1 mouse cellular context compared by ENCODE assay signal in genomic region chr5:137598100-137598826, GRCm38 (mm10).
A peak's percentile ranks its signal among the peaks of the same experiment; 100 is the strongest.
TF ChIP-seq lines count a peak whose summit lies in the region.

No protein-coding gene starts in this region.

TF ChIP-seq in MEL, 35 proteins besides CTCF, POLR2A, EP300 and RAD21:
- TF ChIP-seq ZC3H11A (IDR thresholded peaks at IDR 0.05; ENCODE audit: low read depth, low read length) (no peak), RCOR1 (IDR thresholded peaks at IDR 0.05; ENCODE audit: low read depth, low read length) (peak; percentile 77), ELF1 (IDR thresholded peaks at IDR 0.05; ENCODE audit: low read depth, low read length) (peak; percentile 42; the same call in 1 of the 2 replicates), MYC (IDR thresholded peaks at IDR 0.05; ENCODE audit: low read depth, low read length) (no peak), SMC3 (IDR thresholded peaks at IDR 0.05; ENCODE audit: low read depth, low read length) (no peak), ETS1 (IDR thresholded peaks at IDR 0.05; ENCODE audit: low read depth, low read length) (peak; percentile 58; the same call in 1 of the 2 replicates), CHD1 (IDR thresholded peaks at IDR 0.05; ENCODE audit: low read depth, low read length) (no peak), KAT2A (conservative IDR thresholded peaks at IDR 0.05; ENCODE audit: low read depth, low read length) (no peak), ZKSCAN1 (IDR thresholded peaks at IDR 0.05; ENCODE audit: low read depth, low read length) (no peak), MXI1 (IDR thresholded peaks at IDR 0.05; ENCODE audit: low read depth, low read length) (no peak), E2F4 (IDR thresholded peaks at IDR 0.05; ENCODE audit: borderline replicate concordance, low read depth, low read length) (no peak), NRF1 (IDR thresholded peaks at IDR 0.05; ENCODE audit: insufficient read depth, low read depth, low read length, poor library complexity, severe bottlenecking) (no peak), TCF12 (IDR thresholded peaks at IDR 0.05; ENCODE audit: low read depth, low read length) (peak; percentile 89), POLR2AphosphoS2 (IDR thresholded peaks at IDR 0.05; ENCODE audit: low read length) (no peak), USF1 (IDR thresholded peaks at IDR 0.05; ENCODE audit: low read depth, low read length) (no peak), GABPA (IDR thresholded peaks at IDR 0.05; ENCODE audit: low read depth, low read length) (no peak), MAZ (IDR thresholded peaks at IDR 0.05; ENCODE audit: low read depth, low read length) (no peak), MYB (IDR thresholded peaks at IDR 0.05; ENCODE audit: low read depth, low read length) (0 out of 2 replicates have a peak, but pooled peaks have one; percentile 14), USF2 (IDR thresholded peaks at IDR 0.05; ENCODE audit: borderline replicate concordance in 1 of 2, insufficient read depth in 1 of 2, low read depth in 1 of 2, low read length in 2 of 2) (no peak), MAFK (IDR thresholded peaks at IDR 0.05; ENCODE audit: borderline replicate concordance, low read depth, low read length) (no peak), MAX (IDR thresholded peaks at IDR 0.05; ENCODE audit: low read length) (no peak), TAL1 (IDR thresholded peaks at IDR 0.05; ENCODE audit: low read length) (peak; percentile 29; the same call in 1 of the 2 replicates), BHLHE40 (IDR thresholded peaks at IDR 0.05; ENCODE audit: borderline replicate concordance, low read depth, low read length) (no peak), TBP (IDR thresholded peaks at IDR 0.05; ENCODE audit: low read depth, low read length) (peak; percentile 99), CHD2 (IDR thresholded peaks at IDR 0.05; ENCODE audit: low read length) (no peak), POLR2AphosphoS5 (IDR thresholded peaks at IDR 0.05; ENCODE audit: borderline replicate concordance, low read depth, low read length) (no peak), SIN3A (IDR thresholded peaks at IDR 0.05; ENCODE audit: low read length) (peak; percentile 56), GATA1 (IDR thresholded peaks at IDR 0.05; ENCODE audit: low read depth, low read length) (peak; percentile 80), NELFE (IDR thresholded peaks at IDR 0.05; ENCODE audit: low read depth, low read length) (no peak), MEF2A (IDR thresholded peaks at IDR 0.05; ENCODE audit: extremely low read depth, insufficient replicate concordance, low read depth, low read length, poor library complexity, severe bottlenecking) (no peak), HCFC1 (IDR thresholded peaks at IDR 0.05; ENCODE audit: low read depth, low read length) (no peak)
